Mouse (Mus musculus): Measurements from ENCODE around the gene Cox10. TPM values are rescaled to one million over a fixed set of nuclear protein-coding genes. Genes with fewer than 3 reads are reported as not detected.

The Cox10 gene
- polyA plus RNA-seq, 1 experiment from 2014 or later: 25.2 TPM

- DNase-seq (ENCODE audit: low spot score) (no peak), ATAC-seq (ENCODE audit: low FRiP score) (no peak)
- Histone ChIP-seq H3K4me2 (replicated peaks; ENCODE audit: low read depth, low read length) (no peak overlapping the region), H3K9me3 (ENCODE audit: control insufficient read depth, low read length) (no peaks in the 10 kb centered on the region), H3K4me3 (ENCODE audit: low read depth, low read length) (no peak overlapping the region), H3K9ac (ENCODE audit: low read depth, low read length) (no peak overlapping the region), H3K4me1 (replicated peaks; ENCODE audit: control insufficient read depth, insufficient read depth, low read length) (no peaks in the 10 kb centered on the region), H3K27me3 (ENCODE audit: control insufficient read depth, insufficient read depth, low read length) (no peaks in the 10 kb centered on the region), H3K36me3 (ENCODE audit: control insufficient read depth, insufficient read depth, low read length) (no peaks in the 10 kb centered on the region), H3K27ac (ENCODE audit: low read depth, low read length) (no peak overlapping the region)
- WGBS: 93% methylated on average over 4 of the region's 4 CpGs
Measured at GRCm38 (mm10) chr11:64062226-64062625, 17.0 kb downstream of the Cox10 start.

- Histone ChIP-seq H3K9me3 (ENCODE audit: control insufficient read depth, low read length) (no peaks in the 10 kb centered on the region), H3K27ac (ENCODE audit: low read depth, low read length) (no peak overlapping the region), H3K9ac (ENCODE audit: low read depth, low read length) (no peak overlapping the region), H3K27me3 (ENCODE audit: control insufficient read depth, insufficient read depth, low read length) (no peaks in the 10 kb centered on the region), H3K4me3 (ENCODE audit: low read depth, low read length) (no peak overlapping the region), H3K4me1 (replicated peaks; ENCODE audit: control insufficient read depth, insufficient read depth, low read length) (no peaks in the 10 kb centered on the region), H3K4me2 (replicated peaks; ENCODE audit: low read depth, low read length) (no peak overlapping the region), H3K36me3 (ENCODE audit: control insufficient read depth, insufficient read depth, low read length) (no peaks in the 10 kb centered on the region)
- 95% methylated on average over 2 of the region's 2 CpGs for WGBS
- DNase-seq (ENCODE audit: low spot score) (no peak), ATAC-seq (ENCODE audit: low FRiP score) (no peak)
Measured at GRCm38 (mm10) chr11:64059305-64059704, 20.0 kb downstream of the Cox10 start.

GRCm38 (mm10) chr11:64058474-64058873, 20.8 kb downstream of the Cox10 start:
- 91% methylated on average over 3 of the region's 3 CpGs for WGBS
- ATAC-seq (ENCODE audit: low FRiP score): no peak
- DNase-seq (ENCODE audit: low spot score): no peak
- no peak overlapping the region for H3K4me2 ChIP-seq (replicated peaks; ENCODE audit: low read depth, low read length)
- H3K27ac ChIP-seq (ENCODE audit: low read depth, low read length): no peak overlapping the region
- no peaks in the 10 kb centered on the region for H3K27me3 ChIP-seq (ENCODE audit: control insufficient read depth, insufficient read depth, low read length)
- no peaks in the 10 kb centered on the region for H3K4me1 ChIP-seq (replicated peaks; ENCODE audit: control insufficient read depth, insufficient read depth, low read length)
- no peak overlapping the region for H3K9ac ChIP-seq (ENCODE audit: low read depth, low read length)
- H3K4me3 ChIP-seq (ENCODE audit: low read depth, low read length): no peak overlapping the region
- no peaks in the 10 kb centered on the region for H3K36me3 ChIP-seq (ENCODE audit: control insufficient read depth, insufficient read depth, low read length)
- H3K9me3 ChIP-seq (ENCODE audit: control insufficient read depth, low read length): no peaks in the 10 kb centered on the region

GRCm38 (mm10) chr11:64053371-64053770, 25.9 kb downstream of the Cox10 start:
- H3K9ac ChIP-seq (ENCODE audit: low read depth, low read length): no peak overlapping the region
- H3K27me3 ChIP-seq (ENCODE audit: control insufficient read depth, insufficient read depth, low read length): no peaks in the 10 kb centered on the region
- H3K4me2 ChIP-seq (replicated peaks; ENCODE audit: low read depth, low read length): no peak overlapping the region
- H3K27ac ChIP-seq (ENCODE audit: low read depth, low read length): no peak overlapping the region
- no peak overlapping the region for H3K4me3 ChIP-seq (ENCODE audit: low read depth, low read length)
- WGBS: 82% methylated on average over 5 of the region's 5 CpGs
- H3K4me1 ChIP-seq (replicated peaks; ENCODE audit: control insufficient read depth, insufficient read depth, low read length): no peaks in the 10 kb centered on the region
- ATAC-seq (ENCODE audit: low FRiP score) (no peak), DNase-seq (ENCODE audit: low spot score) (no peak)
- H3K36me3 ChIP-seq (ENCODE audit: control insufficient read depth, insufficient read depth, low read length): no peaks in the 10 kb centered on the region
- no peaks in the 10 kb centered on the region for H3K9me3 ChIP-seq (ENCODE audit: control insufficient read depth, low read length)

GRCm38 (mm10) chr11:64051195-64051968, 27.9 kb downstream of the Cox10 start:
- H3K9me3 ChIP-seq (ENCODE audit: control insufficient read depth, low read length): no peaks in the 10 kb centered on the region
- H3K4me1 ChIP-seq (replicated peaks; ENCODE audit: control insufficient read depth, insufficient read depth, low read length): no peaks in the 10 kb centered on the region
- 46% methylated on average over 9 of the region's 9 CpGs for WGBS
- peak; percentile 27 for DNase-seq (ENCODE audit: low spot score)
- no peak overlapping the region for H3K27ac ChIP-seq (ENCODE audit: low read depth, low read length)
- H3K4me2 ChIP-seq (replicated peaks; ENCODE audit: low read depth, low read length): no peak overlapping the region
- H3K27me3 ChIP-seq (ENCODE audit: control insufficient read depth, insufficient read depth, low read length): no peaks in the 10 kb centered on the region
- no peak overlapping the region for H3K9ac ChIP-seq (ENCODE audit: low read depth, low read length)
- no peaks in the 10 kb centered on the region for H3K36me3 ChIP-seq (ENCODE audit: control insufficient read depth, insufficient read depth, low read length)
- peak; percentile 59; the same call in 1 of the 2 replicates for ATAC-seq (ENCODE audit: low FRiP score)
- no peak overlapping the region for H3K4me3 ChIP-seq (ENCODE audit: low read depth, low read length)

- Histone ChIP-seq H3K4me3 (ENCODE audit: low read depth, low read length) (no peak overlapping the region), H3K27me3 (ENCODE audit: control insufficient read depth, insufficient read depth, low read length) (no peaks in the 10 kb centered on the region), H3K36me3 (ENCODE audit: control insufficient read depth, insufficient read depth, low read length) (no peaks in the 10 kb centered on the region), H3K4me1 (replicated peaks; ENCODE audit: control insufficient read depth, insufficient read depth, low read length) (no peaks in the 10 kb centered on the region), H3K9me3 (ENCODE audit: control insufficient read depth, low read length) (no peaks in the 10 kb centered on the region), H3K4me2 (replicated peaks; ENCODE audit: low read depth, low read length) (no peak overlapping the region), H3K27ac (ENCODE audit: low read depth, low read length) (no peak overlapping the region), H3K9ac (ENCODE audit: low read depth, low read length) (no peak overlapping the region)
- ATAC-seq (ENCODE audit: low FRiP score) (no peak), DNase-seq (ENCODE audit: low spot score) (no peak)
- WGBS: 89% methylated on average over 13 of the region's 13 CpGs
Measured at GRCm38 (mm10) chr11:64047432-64047831, 31.8 kb downstream of the Cox10 start.

GRCm38 (mm10) chr11:64045041-64045440, 34.2 kb downstream of the Cox10 start:
- no peak for DNase-seq (ENCODE audit: low spot score)
- no peak overlapping the region for H3K27ac ChIP-seq (ENCODE audit: low read depth, low read length)
- WGBS: 89% methylated on average over 4 of the region's 4 CpGs
- H3K9ac ChIP-seq (ENCODE audit: low read depth, low read length): no peak overlapping the region
- H3K36me3 ChIP-seq (ENCODE audit: control insufficient read depth, insufficient read depth, low read length): no peaks in the 10 kb centered on the region
- no peak overlapping the region for H3K4me3 ChIP-seq (ENCODE audit: low read depth, low read length)
- no peaks in the 10 kb centered on the region for H3K4me1 ChIP-seq (replicated peaks; ENCODE audit: control insufficient read depth, insufficient read depth, low read length)
- ATAC-seq (ENCODE audit: low FRiP score): no peak
- no peaks in the 10 kb centered on the region for H3K27me3 ChIP-seq (ENCODE audit: control insufficient read depth, insufficient read depth, low read length)
- no peaks in the 10 kb centered on the region for H3K9me3 ChIP-seq (ENCODE audit: control insufficient read depth, low read length)
- no peak overlapping the region for H3K4me2 ChIP-seq (replicated peaks; ENCODE audit: low read depth, low read length)

- no peaks in the 10 kb centered on the region for H3K9me3 ChIP-seq (ENCODE audit: control insufficient read depth, low read length)
- WGBS: 93% methylated on average over 3 of the region's 3 CpGs
- no peak overlapping the region for H3K4me2 ChIP-seq (replicated peaks; ENCODE audit: low read depth, low read length)
- ATAC-seq (ENCODE audit: low FRiP score): no peak
- DNase-seq (ENCODE audit: low spot score): no peak
- no peak overlapping the region for H3K4me3 ChIP-seq (ENCODE audit: low read depth, low read length)
- no peak overlapping the region for H3K27ac ChIP-seq (ENCODE audit: low read depth, low read length)
- no peak overlapping the region for H3K9ac ChIP-seq (ENCODE audit: low read depth, low read length)
- H3K27me3 ChIP-seq (ENCODE audit: control insufficient read depth, insufficient read depth, low read length): no peaks in the 10 kb centered on the region
- H3K36me3 ChIP-seq (ENCODE audit: control insufficient read depth, insufficient read depth, low read length): no peaks in the 10 kb centered on the region
- no peaks in the 10 kb centered on the region for H3K4me1 ChIP-seq (replicated peaks; ENCODE audit: control insufficient read depth, insufficient read depth, low read length)
Measured at GRCm38 (mm10) chr11:64044024-64044423, 35.2 kb downstream of the Cox10 start.

GRCm38 (mm10) chr11:64041281-64041680, 38.0 kb downstream of the Cox10 start:
- no peak for ATAC-seq (ENCODE audit: low FRiP score)

More at GRCm38 (mm10) chr11:64041281-64041680, 38.0 kb downstream of the Cox10 start:
- no peak overlapping the region for H3K4me3 ChIP-seq (ENCODE audit: low read depth, low read length)
- no peak overlapping the region for H3K9ac ChIP-seq (ENCODE audit: low read depth, low read length)
- no peak overlapping the region for H3K27ac ChIP-seq (ENCODE audit: low read depth, low read length)
- H3K4me1 ChIP-seq (replicated peaks; ENCODE audit: control insufficient read depth, insufficient read depth, low read length): no peaks in the 10 kb centered on the region
- no peaks in the 10 kb centered on the region for H3K9me3 ChIP-seq (ENCODE audit: control insufficient read depth, low read length)
- H3K4me2 ChIP-seq (replicated peaks; ENCODE audit: low read depth, low read length): no peak overlapping the region
- H3K36me3 ChIP-seq (ENCODE audit: control insufficient read depth, insufficient read depth, low read length): no peaks in the 10 kb centered on the region
- H3K27me3 ChIP-seq (ENCODE audit: control insufficient read depth, insufficient read depth, low read length): no peaks in the 10 kb centered on the region
- WGBS: 50% methylated on average over 7 of the region's 7 CpGs
- DNase-seq (ENCODE audit: low spot score): no peak
